Mouse (Mus musculus) lung, postnatal 10 days (tissue): ENCODE data around the gene Armc9.

Source experiments
- DNase-seq: peaks from one replicate; pipeline ENCODE4 v3.0.0; 2021

Gene Armc9

DNA sequence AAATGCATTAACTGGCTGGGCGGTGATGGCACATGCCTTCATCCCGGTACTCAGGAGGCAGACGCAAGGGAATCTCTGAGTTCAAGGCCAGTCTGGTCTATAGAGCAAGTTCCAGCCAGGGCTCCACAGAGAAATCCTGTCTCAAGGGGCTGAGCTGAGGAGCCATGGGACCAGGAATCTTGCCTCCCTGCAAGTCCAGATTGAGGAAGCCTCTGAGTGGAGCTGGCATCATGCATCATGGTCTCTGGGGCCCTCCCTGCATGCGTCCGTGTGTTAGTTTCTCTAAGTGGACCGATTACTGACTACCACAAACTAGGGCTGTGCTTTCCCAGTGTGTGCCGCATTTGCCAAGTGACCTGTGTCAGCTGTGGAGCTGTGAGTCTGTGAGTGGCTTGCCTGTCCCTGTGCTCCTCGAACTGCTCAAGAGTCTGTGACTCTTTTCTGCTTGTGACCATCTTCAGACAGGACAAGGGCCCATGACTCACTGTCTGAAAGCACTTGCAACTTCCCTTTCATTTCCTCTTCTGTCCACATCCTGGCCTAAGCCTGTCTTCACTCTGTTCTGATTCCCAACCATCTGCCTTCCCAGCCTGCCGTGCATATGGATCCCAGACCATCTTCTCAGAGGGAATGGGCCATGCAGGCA is 74.7 kb downstream of the Armc9 start:
- no peak for DNase-seq

- DNase-seq, result no peak
Observed at GRCm38 (mm10) chr1:86232631-86233030, 78.1 kb downstream of the Armc9 start.

DNA sequence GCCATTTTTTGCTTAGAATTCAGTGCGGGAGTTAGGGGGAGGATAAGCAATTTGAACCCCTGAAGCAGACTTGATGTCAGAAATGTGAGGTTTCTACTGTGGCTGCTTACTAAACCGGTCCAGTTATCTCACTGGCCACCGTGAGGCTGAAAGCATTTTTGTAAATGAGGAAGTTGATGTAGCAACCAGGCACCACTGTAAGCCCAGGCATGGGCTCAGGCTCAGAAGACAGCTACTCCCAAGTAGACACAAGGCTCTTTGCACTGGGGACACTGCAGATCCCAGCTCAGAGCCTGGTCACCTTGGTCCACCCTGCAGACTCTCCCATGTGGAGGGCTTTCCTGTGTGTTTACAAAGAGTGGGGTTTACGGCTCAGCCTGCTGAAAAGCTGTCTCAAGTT is 79.2 kb downstream of the Armc9 start:
- no peak for DNase-seq

DNA sequence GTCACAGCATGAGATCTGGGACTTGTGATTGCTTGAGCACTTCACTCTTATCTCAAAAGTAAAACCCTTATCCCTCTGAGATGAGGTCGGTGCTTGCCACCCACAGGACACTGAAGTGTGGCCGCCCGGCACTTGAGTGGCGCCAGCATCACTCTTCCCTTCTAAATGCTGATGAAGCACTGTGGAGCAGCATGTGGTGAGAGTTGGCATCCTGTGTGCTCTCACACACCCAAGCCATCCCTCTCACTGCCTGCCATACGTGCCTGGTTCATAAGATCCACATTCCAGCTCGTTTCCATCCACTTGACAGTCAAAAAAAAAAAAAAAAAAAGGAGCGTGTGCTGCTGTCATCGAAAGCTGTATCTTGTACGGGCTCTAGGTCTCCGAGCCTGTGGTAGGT is 80.5 kb downstream of the Armc9 start:
- no peak for DNase-seq

DNA sequence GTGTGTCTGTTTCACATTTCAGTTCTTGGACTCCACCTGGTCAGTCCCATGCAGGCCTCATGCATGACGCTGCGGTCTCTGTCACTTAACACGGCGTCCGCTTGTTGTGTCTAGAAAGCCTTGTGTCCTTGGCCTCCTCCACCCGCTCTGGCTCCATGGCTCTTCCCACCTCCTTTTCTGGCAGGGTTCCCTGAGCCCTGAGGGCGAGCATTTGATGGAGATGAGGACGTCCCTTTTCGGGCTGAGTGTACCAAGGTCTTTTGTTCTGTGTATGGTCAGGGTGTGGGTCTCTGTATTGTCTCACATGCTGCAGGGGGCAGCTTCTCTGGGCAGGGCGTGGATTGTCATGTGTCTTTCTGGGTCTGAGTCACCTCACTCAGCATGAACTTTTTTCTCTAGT is 81.9 kb downstream of the Armc9 start:
- DNase-seq, result no peak

DNA sequence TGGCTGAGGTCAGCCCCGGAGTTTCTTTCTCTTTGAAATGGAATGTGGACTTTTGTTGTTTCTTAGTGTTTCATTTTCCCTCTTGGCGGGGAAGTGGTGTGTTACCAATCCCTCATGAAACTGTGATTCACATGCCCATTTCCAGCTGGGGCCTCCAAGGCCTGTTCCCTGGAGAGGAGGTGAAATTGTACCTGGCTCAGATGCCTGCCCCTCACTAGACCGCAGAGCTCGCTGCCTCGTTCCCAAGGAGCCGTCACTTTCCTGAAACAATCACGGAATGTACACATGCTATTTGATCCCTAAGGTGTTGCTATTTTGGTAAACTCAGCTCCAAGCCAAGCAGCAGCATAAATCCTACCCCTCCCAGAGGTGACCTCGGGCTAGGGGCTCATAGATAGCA is 84.4 kb downstream of the Armc9 start:
- no peak for DNase-seq

DNA sequence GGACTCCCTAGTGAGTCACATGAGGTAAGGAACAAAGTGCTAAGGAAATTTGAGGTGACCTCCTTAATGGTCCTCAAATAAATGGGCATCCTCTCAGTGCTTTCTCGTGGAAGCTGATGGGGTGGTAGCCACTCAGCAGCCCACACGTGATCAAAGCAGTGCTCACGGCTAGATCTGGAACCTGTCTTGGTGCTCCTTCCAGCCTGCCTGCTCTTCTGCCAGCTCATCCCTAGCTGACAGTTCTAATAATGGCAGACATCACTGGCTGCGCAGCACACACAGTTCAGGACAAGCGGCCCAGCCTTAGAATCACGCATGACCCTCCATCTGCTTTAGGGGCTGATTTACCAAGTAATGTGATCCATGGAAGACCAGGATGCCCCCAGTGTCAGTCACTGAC is 85.3 kb downstream of the Armc9 start:
- DNase-seq, result no peak

DNA sequence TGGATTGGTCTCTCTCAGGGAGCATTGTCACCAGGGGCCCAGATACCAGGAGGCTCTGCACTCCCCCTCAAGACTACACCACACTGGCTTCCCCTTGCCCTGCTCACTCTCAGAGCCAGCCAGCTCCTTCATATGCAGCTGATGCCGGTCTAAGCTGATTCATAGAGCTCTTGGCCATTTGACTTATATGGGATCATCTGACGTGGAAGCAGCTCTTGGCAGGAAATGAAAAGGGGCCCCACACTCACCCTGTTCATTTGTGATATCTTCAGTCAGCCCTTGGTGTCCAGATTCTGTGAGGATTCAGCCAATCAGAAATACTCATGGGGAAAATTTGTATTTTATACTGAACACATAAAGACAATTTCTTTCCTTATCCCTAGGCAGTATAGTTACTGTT is 86.4 kb downstream of the Armc9 start:
- no peak for DNase-seq

GRCm38 (mm10) chr1:86243490-86243889 is 88.9 kb downstream of the Armc9 start:
- DNase-seq, result no peak

GRCm38 (mm10) chr1:86245301-86246085 is 90.9 kb downstream of the Armc9 start:
- no peak for DNase-seq

- DNase-seq, result no peak
Observed at GRCm38 (mm10) chr1:86253410-86253809, 98.8 kb downstream of the Armc9 start.

- DNase-seq, result no peak
Observed at GRCm38 (mm10) chr1:86256311-86256710, 101.7 kb downstream of the Armc9 start.

DNA sequence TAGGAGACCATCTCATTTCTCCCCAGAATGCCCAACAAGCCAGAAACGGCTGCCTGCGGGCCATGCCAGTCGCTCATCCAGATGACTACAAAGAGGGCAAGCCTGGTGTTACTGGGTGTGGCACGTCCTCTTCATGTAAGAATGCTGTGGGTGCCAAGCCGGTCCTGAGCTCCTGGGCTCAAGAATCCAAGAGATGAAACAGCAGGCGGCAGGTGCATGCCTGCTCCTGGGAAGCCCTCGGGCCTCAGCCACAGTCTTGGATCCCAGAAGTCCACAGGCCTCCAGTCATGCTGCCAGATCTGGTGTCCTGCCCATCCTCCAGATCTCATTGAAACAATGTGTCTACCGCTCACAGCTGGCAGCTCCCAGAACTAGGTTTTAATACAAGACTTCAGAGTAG is 102.6 kb downstream of the Armc9 start:
- no peak for DNase-seq

GRCm38 (mm10) chr1:86258171-86258824 is 103.7 kb downstream of the Armc9 start:
- DNase-seq, result no peak

GRCm38 (mm10) chr1:86263564-86264339 is 109.2 kb downstream of the Armc9 start:
- DNase-seq, result peak; percentile 10

DNA sequence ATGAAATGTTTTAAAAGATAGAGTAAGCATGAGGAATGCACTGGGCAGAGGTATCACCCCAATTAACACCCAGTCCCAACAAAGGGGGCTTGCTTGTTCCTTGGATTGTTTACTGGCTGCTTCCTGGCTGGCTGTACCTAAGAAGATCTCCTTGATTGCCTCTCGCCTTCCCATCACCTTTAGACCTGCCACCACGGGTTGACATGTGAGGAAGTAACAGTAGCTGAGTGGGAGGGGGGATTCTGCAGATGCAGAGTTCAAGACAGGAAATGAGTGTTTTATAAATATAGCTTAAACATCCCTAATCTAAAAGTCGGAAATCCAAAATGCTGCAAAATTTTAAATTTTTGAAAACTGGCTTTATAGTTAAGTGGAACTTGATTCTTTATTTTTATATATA is 110.5 kb downstream of the Armc9 start:
- no peak for DNase-seq

- DNase-seq, result no peak
Observed at GRCm38 (mm10) chr1:86268492-86269189, 114.1 kb downstream of the Armc9 start.

DNA sequence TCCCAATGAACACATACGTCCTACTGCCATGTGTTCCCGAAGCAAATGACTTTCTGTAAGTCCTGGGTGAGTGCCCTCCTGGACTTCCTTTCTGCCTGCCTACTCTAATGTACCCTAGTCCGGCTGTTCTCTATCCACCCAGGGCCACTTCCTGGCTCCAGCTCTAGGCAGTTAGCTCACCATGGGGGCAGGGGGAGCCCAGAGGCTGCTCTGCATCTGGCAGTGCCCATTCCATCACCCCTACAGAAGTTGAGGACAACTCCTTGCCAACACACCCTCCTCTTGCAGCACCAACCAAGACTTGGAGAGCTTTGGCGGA is 114.6 kb downstream of the Armc9 start:
- no peak for DNase-seq

- DNase-seq, result no peak
Observed at GRCm38 (mm10) chr1:86271707-86272106, 117.1 kb downstream of the Armc9 start.

DNA sequence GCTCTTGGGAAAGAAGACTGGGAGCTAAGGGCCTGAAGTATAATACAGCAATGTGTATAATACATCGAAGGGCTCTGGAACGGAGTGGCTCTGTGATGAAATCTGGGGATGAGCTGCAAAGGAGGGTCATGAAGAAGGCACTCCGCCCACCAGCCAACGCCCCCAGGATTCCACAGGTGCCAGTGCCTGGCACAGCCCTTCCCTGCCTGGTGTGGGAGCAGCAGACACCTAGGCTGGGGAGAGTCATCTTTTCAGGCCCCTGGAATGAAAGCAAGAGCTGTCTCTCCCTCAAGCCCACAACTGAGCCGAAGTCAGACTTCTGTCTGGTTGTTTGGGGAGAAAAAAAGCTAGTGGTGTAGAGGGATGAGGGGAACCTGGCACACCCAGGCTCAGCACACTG is 122.5 kb downstream of the Armc9 start:
- DNase-seq, result no peak

- no peak for DNase-seq
Observed at GRCm38 (mm10) chr1:86281781-86282536, 127.4 kb downstream of the Armc9 start.

DNA sequence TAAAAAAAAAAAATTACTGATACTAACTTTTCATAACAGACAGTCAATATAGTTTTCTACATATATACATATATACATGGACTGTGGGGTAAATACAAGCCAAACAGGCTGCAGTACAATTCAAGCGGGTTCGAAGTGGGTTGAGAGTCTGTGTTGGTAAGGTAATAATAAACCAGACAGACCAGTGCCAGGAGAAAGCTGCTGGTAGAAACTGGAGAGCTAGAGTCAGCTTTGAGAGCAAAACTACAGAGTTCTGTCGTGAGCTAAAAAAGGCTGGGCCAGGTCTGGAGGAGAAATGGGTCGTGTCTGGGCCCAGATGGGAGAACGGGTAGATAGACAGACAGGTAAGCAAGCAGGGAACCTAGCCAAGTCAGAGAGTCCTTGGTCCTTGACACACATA is 129.5 kb downstream of the Armc9 start:
- no peak for DNase-seq
